Mouse (Mus musculus): ENCODE data around the gene 4930539E08Rik. TPM values are rescaled to one million over a fixed set of nuclear protein-coding genes. Genes with fewer than 3 reads are reported as not detected.
A peak's percentile ranks its signal among the peaks of the same experiment; 100 is the strongest.

The 4930539E08Rik gene
- total RNA-seq, 2 experiments from 2014 or later, result 0.96 to 1.4 TPM

- no peak for ATAC-seq (replicated peaks; ENCODE audit: poor library complexity)
Observed at GRCm38 (mm10) chr17:28931436-28932211, 16.5 kb upstream of the 4930539E08Rik start.

- ATAC-seq (replicated peaks; ENCODE audit: poor library complexity), result peak; percentile 86
Observed at GRCm38 (mm10) chr17:28930392-28931074, 15.4 kb upstream of the 4930539E08Rik start.

DNA sequence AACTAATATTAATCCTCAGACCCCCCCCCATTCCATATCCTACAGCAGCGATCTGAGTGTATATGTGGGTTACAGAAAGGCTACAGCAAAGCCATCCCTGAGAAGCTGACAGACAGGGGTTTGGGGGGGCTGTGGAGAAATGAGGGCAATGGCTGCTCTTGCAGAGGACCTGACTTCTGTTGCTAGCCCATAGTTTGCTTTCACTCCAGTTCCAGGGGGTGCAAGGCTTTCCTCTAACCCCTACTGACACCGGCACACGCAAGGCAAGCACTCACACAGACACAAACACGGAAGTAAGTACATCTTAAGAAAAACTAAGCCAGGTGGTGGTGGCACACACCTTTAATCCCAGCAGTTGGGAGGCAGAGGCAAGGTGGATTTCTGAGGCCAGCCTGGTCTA is 14.2 kb upstream of the 4930539E08Rik start:
- ATAC-seq (replicated peaks; ENCODE audit: poor library complexity), result no peak

DNA sequence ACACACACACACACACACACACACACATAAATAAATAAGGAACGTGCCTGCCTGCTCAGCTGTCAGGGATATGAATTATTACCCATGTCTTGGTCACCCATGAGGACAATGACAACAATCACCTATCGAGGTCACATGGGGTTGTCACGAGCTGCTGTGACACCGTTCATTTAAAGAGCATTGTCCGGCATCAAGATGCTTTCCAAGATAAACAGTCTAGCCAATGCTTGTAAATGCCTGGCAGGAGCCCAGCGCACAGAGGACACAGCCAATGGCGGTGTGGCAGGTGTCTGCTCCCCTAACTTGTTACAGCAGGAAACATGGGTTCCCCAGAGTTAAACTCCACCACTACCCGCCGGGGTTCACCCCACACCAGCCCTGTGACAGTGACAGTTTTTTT is 12.9 kb upstream of the 4930539E08Rik start:
- ATAC-seq (replicated peaks; ENCODE audit: poor library complexity), result no peak

GRCm38 (mm10) chr17:28926866-28927635 is 11.9 kb upstream of the 4930539E08Rik start:
- peak; percentile 53 for ATAC-seq (replicated peaks; ENCODE audit: poor library complexity)

GRCm38 (mm10) chr17:28926380-28926779 is 11.3 kb upstream of the 4930539E08Rik start:
- ATAC-seq (replicated peaks; ENCODE audit: poor library complexity), result peak; percentile 53

- no peak for ATAC-seq (replicated peaks; ENCODE audit: poor library complexity)
Observed at GRCm38 (mm10) chr17:28924957-28925595, 10.0 kb upstream of the 4930539E08Rik start.

GRCm38 (mm10) chr17:28922096-28922495 is 7.0 kb upstream of the 4930539E08Rik start:
- peak; percentile 52; the same call in 1 of the 2 replicates for ATAC-seq (replicated peaks; ENCODE audit: poor library complexity)

DNA sequence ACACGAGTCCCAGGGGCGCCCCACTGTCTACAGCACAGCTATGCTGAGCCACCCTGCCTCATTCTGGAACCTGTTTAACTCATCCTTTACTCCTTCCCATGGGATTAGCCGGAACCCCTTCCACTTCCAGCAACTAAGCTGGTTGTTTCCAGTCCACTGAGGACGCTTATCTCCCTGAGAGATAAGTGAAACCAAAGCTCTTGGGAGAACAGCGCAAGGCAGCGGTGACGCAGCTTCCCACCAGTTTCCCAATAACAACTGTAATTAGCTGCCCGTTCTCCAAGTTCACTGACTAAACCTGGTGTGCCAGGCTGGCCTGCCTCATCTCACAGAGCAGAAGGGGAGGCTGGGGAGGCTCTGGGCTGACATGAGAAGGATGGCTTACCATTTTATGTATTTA is 6.0 kb upstream of the 4930539E08Rik start:
- ATAC-seq (replicated peaks; ENCODE audit: poor library complexity), result peak; percentile 61

- no peak for ATAC-seq (replicated peaks; ENCODE audit: poor library complexity)
Observed at GRCm38 (mm10) chr17:28916520-28916919, 1.4 kb upstream of the 4930539E08Rik start.

DNA sequence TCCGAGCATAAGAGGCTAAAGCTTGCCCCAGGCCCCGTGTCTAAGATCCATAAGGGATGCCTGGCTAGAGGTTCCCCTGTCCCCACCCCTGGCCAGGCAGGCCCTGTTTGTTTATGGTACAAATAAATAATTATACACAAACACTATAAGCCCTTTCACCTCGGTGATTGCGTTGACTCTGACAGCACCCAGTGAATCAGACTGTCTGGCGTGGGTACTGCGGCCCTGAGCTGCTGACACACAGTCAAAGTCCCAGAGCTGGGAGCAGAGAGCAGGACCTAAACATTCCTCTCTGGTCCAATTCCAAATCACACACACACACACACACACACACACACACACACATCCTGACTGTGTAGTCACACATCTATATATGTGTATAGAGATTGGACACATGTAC is 1.2 kb downstream of the 4930539E08Rik start:
- ATAC-seq (replicated peaks; ENCODE audit: poor library complexity), result no peak

DNA sequence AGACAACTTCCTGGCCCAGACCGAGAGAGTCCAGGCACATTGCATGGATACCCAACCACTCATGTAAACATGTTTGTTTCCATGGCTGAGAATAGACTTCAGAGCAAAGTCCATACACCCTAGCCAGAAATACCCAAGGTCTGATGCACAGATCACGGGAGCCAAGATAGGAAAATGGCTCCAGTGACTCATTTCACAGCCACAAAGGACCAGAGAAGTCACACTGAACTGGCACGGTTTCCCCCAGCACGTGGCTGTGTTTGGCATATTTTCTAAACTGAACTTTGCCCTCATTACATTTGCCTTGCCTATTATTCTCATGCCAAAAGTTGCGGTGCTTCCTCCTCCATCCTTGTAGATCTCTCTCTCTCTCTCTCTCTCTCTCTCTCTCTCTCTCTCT is 1.9 kb downstream of the 4930539E08Rik start:
- no peak for ATAC-seq (replicated peaks; ENCODE audit: poor library complexity)

GRCm38 (mm10) chr17:28910139-28910538 is 5.0 kb downstream of the 4930539E08Rik start:
- ATAC-seq (replicated peaks; ENCODE audit: poor library complexity), result no peak

DNA sequence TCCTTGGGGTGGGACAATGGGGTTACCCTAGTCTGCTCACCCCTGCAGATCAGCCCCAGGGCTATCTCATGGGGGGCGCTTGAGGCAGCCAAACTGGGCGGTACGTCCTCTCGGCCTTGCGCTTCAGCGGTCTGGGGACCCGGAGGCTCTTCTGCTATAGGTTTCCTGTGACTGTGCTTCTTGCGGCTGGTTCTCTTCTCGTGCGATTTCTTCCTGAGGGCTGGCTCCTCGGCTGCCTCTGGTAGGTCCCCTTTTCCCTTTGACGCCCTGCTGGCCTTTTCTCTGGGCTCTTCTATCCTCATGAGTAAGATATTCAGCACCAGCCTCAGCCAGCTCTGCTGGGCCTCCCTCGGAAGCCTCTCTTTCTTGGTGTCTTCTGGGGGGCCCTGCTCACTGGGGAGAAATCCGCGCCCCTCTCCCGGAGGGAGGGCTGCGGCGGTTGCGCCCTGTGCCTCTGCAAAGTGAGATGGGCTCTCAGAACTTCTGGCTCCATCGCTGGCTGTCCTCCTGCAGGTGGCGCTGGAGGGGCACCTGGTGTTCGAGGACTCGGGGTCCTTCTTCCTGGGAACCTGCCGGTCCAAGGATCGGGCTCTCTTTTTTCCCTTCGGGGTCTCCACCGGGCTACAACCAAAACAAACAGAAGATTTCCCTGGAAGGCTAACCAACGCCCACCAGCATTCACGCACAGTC is 5.7 kb downstream of the 4930539E08Rik start:
- ATAC-seq (replicated peaks; ENCODE audit: poor library complexity), result peak; percentile 79

GRCm38 (mm10) chr17:28907959-28908358 is 7.2 kb downstream of the 4930539E08Rik start:
- ATAC-seq (replicated peaks; ENCODE audit: poor library complexity), result no peak

- ATAC-seq (replicated peaks; ENCODE audit: poor library complexity), result no peak
Observed at GRCm38 (mm10) chr17:28905377-28905916, 9.7 kb downstream of the 4930539E08Rik start.

DNA sequence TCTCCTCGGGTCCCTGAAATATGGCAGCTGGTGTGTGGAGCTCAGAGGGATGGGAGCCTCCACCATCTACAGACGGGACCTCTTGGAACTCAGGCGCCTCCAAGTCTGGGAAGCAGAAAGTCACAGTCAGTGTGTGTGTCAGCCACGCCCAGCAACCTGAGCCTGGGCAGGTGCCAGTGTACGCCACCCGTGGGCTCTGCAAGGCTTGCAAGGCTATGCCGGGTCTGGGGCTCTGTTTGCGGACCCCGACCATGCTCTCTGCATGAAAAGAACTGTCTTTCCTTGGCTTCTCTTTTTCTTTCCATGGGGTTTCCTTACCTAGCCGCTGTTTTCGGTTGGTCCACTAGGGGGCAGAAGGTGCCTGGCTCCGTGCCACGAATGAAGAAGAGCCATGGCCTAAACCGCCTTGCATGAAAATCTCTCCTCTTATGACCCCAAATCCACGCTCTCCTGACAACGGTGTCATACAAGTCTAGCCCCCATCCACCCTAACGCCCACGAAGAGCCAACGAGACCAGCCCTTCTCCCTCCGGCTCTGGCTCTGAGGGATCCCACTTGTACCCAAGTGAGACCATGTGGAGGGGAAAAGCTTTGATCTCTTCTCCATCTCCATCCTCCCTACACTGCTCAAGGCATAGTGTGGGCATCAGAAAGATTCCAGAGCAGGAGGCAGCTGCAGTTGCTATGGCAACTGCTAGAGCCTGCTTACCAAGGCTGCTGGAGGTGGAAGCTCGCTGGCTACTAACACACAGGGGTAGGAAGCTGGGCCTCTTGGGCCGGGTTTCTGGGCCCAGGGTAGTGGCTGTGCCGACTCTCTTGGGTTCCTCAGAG is 10.4 kb downstream of the 4930539E08Rik start:
- 0 out of 2 replicates have a peak, but pooled peaks have one; percentile 30 for ATAC-seq (replicated peaks; ENCODE audit: poor library complexity)

- no peak for ATAC-seq (replicated peaks; ENCODE audit: poor library complexity)
Observed at GRCm38 (mm10) chr17:28901559-28901958, 13.6 kb downstream of the 4930539E08Rik start.

GRCm38 (mm10) chr17:28899427-28899826 is 15.7 kb downstream of the 4930539E08Rik start:
- ATAC-seq (replicated peaks; ENCODE audit: poor library complexity), result no peak

Measured in megakaryocyte progenitor cell, adult 5-6 weeks (primary cell).